Mouse (Mus musculus): Measurements from ENCODE around the gene Pard3b. TPM values are rescaled to one million over a fixed set of nuclear protein-coding genes. Genes with fewer than 3 reads are reported as not detected.

The Pard3b gene
- total RNA-seq, 2 experiments from 2014 or later, result 3.3 to 6.1 TPM

DNA sequence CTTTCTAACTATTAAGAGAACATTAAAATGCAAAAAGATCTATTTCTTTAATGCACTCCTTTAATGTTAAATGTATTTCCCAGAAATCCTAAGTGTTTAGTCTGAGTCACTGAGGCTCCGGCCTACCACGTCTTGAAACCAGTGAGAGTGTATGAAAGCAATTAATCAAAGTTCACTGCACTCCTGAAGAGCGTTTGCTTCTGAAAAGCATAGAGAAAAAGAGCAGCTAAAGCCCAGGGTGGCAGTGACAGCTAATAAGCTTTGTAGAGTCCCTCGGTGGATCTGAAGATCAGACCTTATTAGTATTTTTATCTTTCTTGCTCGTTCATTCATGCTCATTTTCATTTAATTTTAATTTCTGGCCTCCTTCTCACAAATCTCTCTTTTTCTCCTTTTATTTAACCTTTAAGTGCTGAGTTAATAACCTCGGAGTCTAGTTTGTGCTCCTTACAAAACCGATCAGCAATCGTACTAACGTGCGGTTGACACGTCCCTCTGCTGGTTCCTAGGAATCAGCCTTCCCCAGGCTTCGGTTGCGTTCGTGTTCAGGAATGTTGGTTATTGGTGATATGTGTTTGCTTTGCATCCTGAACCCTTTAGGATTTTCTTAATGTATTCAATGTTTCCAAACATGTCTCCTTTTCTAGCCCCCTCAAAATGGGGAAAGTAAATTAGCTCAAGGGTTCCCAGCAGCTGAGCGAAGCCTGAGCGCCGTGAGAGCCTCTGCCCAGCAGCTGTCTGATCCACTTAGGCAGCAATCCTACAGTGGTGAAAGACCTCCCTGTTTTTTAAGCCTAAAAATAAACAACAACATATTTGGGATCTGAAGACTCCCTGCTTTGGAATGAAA, 790.9 kb downstream of the Pard3b start:
- no peak for DNase-seq (ENCODE audit: extremely low spot score in 1 of 2, low spot score in 1 of 2)

DNA sequence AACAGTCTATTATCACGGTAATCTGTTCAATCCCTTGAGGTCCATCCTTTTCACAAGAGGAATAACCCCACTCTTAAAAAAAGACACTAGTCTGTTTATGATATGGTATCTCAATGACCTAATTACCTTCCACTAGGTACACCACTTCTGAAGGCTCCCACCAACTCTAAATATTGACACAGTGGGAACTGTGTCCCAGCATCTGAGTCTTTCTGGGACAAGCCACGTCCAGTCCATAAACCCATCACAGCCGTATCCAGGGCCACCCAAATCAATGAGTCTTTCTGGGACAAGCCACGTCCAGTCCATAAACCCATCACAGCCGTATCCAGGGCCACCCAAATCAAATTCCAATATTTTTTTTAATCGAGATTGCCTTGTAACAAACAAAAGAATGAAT, 792.4 kb downstream of the Pard3b start:
- DNase-seq (ENCODE audit: extremely low spot score in 1 of 2, low spot score in 1 of 2), result no peak

GRCm38 (mm10) chr1:62433891-62434290, 795.3 kb downstream of the Pard3b start:
- no peak for DNase-seq (ENCODE audit: extremely low spot score in 1 of 2, low spot score in 1 of 2)

DNA sequence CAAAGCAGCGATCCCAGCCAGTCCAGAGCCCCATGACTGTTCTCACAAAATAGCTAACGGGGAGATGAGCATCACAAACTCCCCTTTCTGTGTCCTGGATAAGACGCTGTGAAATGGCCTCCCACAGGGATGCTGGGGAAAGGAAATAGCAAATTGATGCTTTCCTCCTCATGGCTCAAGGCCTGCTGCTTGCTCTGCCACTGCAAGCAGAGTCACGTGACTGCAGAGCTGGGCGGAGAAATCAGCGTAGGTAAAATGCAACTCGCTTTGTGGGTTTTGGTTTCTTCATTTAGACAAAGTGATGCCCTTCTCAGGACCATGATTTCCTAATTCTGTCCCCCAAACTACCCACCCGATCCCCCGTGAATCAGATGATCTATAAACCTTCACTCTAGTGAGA, 797.2 kb downstream of the Pard3b start:
- no peak for DNase-seq (ENCODE audit: extremely low spot score in 1 of 2, low spot score in 1 of 2)

DNA sequence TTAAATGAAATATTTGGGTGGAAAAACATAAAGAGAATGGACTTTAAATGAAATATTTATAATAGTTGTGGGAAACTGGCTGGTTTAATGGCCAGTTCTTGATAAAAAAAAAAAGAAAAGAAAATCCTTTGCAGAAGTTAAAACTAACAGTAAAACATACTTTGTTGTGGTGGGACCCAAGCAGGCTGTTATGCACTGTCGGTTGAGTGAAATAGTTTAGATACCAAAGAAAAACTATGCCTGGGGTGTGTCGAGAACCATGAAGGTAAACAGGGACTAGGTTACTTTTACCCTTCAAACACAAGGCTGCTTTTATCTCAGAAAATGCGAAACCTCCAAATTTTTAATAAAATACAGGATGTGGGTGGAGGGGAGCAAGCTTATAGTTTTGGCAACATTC, 797.7 kb downstream of the Pard3b start:
- no peak for DNase-seq (ENCODE audit: extremely low spot score in 1 of 2, low spot score in 1 of 2)

GRCm38 (mm10) chr1:62437493-62437892, 798.9 kb downstream of the Pard3b start:
- DNase-seq (ENCODE audit: extremely low spot score in 1 of 2, low spot score in 1 of 2), result no peak

DNA sequence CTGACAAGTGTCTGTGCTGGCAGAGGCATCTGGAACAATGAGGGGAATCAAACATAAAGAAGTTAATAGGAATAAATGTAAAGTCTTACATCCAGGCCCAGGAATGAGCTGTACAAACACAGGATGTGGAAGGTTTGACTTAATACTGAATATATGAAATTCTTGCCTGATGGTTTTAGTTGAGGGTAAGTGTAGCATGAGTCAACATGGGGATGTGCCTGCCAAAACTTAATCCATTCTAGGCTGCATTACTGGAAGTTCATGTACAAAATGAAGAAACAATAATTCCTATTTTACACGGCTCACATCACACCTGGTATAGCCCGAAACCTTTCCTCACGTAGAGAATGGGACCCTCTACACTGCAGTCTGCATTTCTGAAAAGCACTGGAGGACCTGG, 805.8 kb downstream of the Pard3b start:
- DNase-seq (ENCODE audit: extremely low spot score in 1 of 2, low spot score in 1 of 2), result no peak

- DNase-seq (ENCODE audit: extremely low spot score in 1 of 2, low spot score in 1 of 2), result no peak
Measured at GRCm38 (mm10) chr1:62446818-62447217, 808.2 kb downstream of the Pard3b start.

DNA sequence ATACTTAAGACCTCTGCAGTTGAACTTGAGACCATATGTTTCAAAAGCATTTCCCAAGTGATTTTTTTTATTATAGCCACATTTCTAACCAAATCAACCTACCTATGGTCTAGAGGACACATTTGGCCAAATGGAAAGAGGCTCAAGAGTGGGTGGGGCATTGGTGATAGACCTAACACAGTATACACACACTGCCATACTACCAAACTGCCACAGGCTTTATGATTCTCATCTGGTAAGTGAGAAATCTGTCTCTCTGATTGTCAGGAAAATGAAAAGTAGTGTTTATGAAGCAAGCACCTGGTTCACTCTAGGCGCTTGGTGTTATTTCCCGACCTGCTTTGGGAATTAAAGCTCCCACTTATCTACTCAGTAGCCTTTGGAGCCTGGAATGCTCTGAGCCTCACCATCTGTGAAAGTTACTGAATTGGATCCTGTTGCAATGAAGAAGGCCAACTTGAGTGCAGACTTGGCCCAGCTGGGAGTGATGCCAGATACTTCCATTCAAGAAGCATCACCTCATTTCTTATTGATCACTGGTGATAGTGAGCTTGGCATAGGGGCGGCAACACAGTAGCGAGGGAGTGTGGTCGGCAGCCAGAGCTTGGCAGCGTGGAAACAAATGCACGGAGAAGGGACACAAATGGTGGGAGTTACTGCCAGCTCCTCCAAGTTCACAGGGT, 810.7 kb downstream of the Pard3b start:
- no peak for DNase-seq (ENCODE audit: extremely low spot score in 1 of 2, low spot score in 1 of 2)

GRCm38 (mm10) chr1:62465536-62465935, 826.9 kb downstream of the Pard3b start:
- no peak for DNase-seq (ENCODE audit: extremely low spot score in 1 of 2, low spot score in 1 of 2)

GRCm38 (mm10) chr1:62466544-62466943, 827.9 kb downstream of the Pard3b start:
- no peak for DNase-seq (ENCODE audit: extremely low spot score in 1 of 2, low spot score in 1 of 2)

DNA sequence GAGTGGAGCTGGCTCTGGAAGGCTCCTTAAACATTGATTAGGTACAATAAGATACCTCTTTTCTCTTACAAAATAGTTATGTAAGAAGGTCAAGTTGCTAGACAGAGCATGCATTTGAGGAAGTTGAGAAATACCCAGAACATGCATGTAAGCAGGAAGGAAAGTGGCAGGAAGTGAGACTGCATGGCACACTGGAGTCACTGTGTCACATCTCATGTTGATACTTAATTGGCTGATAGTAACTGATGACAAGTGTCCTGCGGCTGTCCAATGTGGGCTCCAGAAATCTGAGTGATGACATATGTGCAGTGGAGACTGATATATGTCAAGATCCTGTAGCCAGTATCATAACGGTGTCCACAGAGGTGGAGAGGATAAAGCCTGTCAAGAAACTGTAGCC, 844.4 kb downstream of the Pard3b start:
- no peak for DNase-seq (ENCODE audit: extremely low spot score in 1 of 2, low spot score in 1 of 2)

- no peak for DNase-seq (ENCODE audit: extremely low spot score in 1 of 2, low spot score in 1 of 2)
Measured at GRCm38 (mm10) chr1:62488871-62489270, 850.2 kb downstream of the Pard3b start.

- no peak for DNase-seq (ENCODE audit: extremely low spot score in 1 of 2, low spot score in 1 of 2)
Measured at GRCm38 (mm10) chr1:62499146-62499545, 860.5 kb downstream of the Pard3b start.

GRCm38 (mm10) chr1:62510501-62510900, 871.9 kb downstream of the Pard3b start:
- DNase-seq (ENCODE audit: extremely low spot score in 1 of 2, low spot score in 1 of 2), result no peak

- no peak for DNase-seq (ENCODE audit: extremely low spot score in 1 of 2, low spot score in 1 of 2)
Measured at GRCm38 (mm10) chr1:62511681-62512080, 873.1 kb downstream of the Pard3b start.

GRCm38 (mm10) chr1:62518621-62519213, 880.1 kb downstream of the Pard3b start:
- DNase-seq (ENCODE audit: extremely low spot score in 1 of 2, low spot score in 1 of 2), result no peak

DNA sequence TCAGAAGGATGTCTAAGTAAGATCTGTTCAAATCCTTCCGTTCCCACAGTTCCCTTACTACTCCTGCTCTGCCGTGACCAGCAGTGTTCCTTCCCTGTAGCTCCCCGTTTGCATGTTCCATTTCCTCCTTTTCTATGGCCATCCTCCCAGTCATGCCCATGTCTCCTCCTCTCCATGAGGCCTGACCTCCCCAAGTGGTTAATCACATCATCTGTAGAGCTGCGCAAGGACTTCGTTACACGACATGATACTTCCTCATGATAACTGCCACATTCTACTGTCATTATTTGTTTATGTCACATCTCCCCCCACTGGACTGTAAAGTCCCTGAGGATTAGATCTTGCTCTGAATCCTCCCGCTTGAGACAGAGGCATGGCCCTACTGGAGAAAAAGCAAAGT, 882.7 kb downstream of the Pard3b start:
- no peak for DNase-seq (ENCODE audit: extremely low spot score in 1 of 2, low spot score in 1 of 2)

DNA sequence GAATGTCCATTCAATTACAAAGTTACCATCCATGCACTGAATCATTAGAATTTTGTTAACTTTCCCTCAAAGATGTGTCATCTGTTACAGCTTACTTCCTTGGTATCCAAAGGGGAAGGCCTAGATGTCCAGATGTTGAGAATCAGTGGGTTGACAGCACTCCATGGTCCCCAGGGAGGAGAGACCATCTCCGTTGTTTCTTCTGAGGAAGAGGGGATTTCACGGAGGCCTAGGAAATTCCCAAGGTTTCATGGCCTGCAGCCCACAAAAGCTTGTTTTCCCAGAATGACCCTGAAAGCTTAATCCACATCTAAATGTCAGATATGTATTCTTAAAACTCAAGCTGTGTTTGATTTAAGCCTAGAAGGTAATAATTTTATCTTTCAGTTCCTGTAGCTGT, 884.1 kb downstream of the Pard3b start:
- no peak for DNase-seq (ENCODE audit: extremely low spot score in 1 of 2, low spot score in 1 of 2)

DNA sequence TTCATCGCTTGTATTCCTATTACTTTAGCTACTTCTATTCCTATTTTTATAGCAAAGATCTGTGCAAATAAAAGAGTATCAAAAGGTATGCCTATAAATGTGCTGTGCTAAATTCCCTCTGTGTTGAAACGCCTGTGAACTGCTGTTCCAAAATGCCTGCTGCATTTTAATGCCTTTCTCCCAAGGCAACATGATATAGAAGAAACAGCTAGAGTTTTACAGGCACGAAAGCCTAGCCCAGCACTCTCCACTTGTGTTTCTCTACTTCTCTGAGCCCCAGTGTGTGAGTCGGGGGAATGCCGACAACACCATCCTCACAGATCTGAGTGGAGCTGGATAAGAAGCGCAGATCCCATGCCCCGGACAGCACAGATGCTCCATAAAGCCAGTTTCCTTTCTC, 889.2 kb downstream of the Pard3b start:
- DNase-seq (ENCODE audit: extremely low spot score in 1 of 2, low spot score in 1 of 2), result no peak

- DNase-seq (ENCODE audit: extremely low spot score in 1 of 2, low spot score in 1 of 2), result no peak
Measured at GRCm38 (mm10) chr1:62529941-62530340, 891.3 kb downstream of the Pard3b start.
